Mouse (Mus musculus): ENCODE measurements around the gene Adarb2.
"Not testable (repeated sequence)": the region's sequence is repeated elsewhere in the genome, so short reads cannot be mapped to it uniquely, and the experiment has no call there.

The Adarb2 gene

DNA sequence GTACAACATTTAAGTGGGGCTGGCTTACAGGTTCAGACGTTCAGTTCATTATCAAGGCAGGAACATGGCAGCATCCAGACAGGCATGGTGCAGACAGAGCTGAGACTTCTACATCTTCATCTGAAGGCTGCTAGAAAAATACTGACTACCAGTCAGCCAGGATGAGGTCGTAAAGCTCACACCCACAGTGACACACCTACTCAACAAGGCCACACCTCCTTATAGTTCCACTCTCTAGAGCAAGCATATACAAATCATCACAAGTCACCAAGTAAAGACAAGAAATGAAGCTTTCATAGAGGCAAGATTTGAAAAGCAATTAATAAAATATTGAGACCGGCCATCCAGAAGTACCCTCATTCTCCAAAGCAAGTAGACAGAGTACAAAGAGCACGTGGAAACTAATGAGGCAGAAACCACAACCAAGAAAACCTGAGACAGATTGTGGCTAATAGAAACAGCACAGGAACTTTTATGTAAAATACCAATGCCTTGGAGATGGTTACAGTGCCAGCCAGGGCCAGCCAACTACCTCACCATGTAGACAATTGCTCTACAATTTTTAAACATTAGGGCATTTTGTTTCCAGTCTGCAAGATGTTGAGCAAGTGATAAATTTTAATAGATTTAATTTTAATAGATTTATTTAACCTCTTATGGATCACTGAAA, 394.4 kb downstream of the Adarb2 start:
- DNase-seq = no peak

DNA sequence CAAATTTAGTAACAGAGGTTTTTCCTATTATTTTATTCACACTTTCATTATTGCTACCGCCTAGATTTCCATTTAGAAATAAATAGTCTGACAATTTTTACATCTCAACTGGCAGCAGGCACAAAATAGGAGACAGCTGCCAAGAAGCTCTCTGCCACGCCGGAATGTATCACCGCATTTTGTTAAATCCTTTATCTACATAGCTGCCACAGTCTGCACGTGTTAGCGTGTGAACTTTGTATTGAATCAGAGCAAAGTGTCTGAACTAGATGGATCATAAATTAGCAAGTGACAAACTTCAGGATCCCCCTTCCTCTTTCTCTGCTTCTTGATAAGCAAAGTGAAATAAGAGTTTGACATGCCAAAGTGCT, 395.0 kb downstream of the Adarb2 start:
- no peak for DNase-seq

DNA sequence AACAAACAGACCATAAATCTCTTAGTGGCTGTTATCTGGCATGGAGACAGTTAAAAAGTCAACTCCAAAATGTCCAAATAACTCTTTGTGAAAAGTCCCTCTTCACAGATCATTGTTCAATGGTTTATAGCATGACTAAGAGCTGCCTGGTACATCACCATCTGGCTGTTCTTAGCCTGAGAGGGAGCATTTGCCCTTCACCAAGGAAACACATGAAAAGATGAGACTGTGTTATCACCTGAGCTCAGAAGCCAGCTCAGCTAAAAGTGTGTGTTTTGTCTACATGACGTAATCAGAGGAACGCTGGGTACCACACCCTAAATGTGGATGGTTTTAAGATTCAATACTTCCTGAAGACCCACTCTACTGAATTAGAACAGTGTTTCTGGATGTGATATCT, 403.0 kb downstream of the Adarb2 start:
- DNase-seq = no peak

DNA sequence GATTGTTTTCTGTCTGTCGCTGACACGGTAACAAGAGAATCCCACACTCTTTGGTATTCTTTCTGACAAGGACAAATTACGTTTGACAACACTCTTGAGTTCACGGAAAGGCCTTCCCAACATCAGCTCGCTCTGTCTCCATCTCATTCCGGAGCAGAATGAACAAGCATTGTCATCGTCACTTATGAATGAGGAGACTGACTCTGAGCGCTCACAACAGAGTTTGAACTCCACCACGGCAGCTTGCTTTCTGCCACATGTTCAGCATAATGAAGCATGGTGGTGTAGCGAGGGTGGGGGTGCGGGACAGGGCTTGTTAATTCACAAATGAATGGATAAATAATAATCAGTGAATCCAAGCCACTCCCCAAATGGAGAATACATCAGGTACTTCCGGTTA, 405.4 kb downstream of the Adarb2 start:
- DNase-seq = no peak

DNA sequence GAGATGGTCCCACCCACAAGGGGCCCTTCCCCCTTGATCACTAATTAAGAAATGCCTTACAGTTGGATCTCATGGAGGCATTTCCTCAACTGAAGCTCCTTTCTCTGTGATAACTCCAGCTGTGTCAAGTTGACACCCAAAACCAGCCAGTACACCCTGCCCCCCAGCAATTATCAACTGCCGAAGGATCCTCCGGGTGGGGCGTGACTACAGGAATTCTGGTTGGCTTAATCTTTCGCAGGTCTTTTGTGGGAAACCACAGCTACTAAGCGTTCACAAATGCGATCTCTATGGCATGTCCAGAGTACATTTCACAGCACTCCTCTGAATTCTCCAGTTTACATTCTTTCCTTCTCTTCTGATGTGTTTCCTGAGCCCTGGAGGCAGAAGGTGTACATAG, 406.3 kb downstream of the Adarb2 start:
- not testable (repeated sequence) for DNase-seq

DNA sequence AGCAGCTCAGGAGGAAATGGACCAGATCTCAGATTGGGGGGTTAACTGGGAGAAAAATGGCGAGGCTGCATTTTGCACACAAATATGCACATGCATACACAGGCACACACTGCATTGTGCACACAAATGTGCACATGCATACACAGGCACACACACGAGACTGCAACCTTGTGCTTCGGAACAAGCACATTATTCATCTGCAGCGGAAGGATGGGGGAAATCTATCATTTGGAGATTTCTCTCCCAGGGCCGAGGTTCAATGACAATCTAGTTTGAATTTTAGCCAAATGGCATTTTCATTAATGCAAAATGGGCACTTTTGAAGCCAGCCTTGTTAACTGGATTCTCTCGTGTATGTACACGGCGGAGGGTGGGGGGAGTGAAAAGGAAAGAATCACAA, 408.3 kb downstream of the Adarb2 start:
- no peak for DNase-seq

DNA sequence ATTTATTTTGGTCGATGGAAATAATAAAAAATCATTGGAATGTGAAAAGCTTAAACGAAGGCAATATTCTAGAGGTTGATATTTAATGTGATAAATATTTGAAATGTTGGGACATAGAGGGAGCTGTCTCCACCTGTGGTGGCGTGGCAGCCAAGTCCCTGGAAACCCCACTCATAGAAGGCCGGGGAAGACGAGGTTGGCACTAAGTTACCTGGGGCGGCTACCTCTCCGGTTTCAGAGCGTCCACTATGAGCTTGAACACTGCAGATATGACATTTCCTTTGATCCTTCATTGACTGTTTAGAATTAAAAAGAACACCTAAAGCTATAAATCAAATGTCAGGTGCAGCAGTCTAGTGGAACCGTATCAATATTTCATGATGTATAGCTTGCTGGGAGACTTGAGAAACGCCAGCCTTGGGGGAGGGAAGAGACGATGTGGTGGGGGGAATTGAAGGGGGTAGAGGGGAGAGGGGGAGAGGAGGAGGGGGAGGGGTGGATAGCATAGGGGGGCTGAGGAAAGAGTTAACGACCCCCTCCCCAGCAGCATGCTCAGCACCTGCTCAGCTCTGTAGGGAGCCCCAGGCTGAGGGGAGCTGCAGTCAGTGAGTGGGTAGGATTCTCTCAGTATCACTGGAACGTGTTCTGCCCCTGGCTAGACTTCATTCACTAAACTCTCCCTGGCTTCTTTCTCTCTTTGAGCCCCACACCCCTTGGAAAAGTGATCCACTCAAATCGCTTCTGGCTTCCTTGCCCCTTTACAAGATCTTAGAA, 410.1 kb downstream of the Adarb2 start:
- DNase-seq = no peak

DNA sequence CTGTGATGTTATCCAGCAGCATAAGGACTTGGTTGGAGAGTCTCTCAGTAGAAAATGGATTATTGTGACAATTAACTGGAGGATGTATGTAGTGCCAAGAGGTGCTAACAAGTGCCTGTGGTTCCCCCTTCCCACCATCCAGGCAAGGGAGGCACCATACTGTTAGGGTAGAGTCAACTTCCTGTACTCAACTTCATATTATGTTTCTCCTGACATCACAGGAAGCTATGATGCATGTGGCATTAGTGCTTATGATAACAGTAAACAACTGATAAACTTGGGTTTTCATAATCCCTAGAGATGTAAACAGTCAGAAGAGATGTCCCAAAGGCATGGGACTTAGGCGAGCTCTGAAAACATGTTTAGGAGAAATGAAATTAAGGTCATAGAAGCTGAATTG, 414.0 kb downstream of the Adarb2 start:
- no peak for DNase-seq

DNA sequence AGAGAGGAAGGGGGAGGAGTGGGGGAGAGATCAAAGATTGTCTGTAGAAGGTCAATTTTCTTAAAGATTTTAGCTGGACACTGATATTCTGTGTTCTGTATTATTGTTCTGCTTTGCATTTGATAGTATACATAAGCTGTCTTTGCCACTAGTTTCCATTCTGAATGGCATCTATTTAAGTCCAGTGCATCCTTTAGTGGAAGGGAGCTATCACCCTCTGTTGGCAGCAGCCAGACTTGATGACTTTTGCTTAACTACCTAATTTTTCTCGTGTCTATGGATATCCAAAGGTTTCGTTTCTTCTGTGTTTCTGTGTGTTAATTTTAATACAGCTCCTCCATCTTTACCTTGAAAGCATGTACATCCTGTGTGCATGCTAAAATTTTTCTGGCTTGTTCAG, 419.6 kb downstream of the Adarb2 start:
- no peak for DNase-seq

DNA sequence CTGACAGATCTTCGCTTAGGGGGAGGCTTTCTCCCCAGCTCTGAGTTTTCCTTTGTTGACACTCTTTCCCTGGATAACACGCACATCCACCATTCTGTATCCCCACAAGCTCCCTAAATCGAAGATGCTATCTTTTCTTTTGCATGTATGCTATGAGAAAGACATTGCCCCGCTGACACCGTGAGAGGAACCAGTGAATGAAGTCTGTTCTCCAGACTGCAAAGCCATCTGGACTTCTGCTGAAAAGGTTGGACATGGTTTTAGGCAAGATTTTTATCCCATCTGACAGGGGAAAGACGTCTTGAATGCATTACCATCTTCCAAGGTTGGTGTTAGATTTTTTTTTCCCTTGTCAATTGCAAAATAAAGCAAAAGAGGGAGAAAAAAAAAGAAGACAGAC, 426.9 kb downstream of the Adarb2 start:
- DNase-seq = no peak

DNA sequence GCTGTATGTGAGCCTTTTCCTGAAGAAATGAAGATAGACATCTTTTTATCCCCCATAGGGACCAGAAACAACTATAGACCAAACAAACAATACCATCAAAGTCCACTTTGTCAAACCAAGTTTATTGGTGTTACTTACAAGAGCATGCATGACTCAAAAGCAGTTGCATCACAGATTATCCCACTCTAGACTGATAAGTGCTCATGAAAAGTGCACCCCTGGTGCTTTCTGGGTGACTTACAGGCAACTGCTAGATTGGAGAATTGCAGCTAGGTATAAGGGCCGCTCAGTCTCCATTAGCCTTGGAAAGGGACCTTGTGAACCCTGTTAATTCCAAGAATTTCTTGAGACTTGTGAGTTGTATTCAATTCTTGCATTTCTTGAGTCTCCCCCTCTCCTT, 429.0 kb downstream of the Adarb2 start:
- DNase-seq = no peak

DNA sequence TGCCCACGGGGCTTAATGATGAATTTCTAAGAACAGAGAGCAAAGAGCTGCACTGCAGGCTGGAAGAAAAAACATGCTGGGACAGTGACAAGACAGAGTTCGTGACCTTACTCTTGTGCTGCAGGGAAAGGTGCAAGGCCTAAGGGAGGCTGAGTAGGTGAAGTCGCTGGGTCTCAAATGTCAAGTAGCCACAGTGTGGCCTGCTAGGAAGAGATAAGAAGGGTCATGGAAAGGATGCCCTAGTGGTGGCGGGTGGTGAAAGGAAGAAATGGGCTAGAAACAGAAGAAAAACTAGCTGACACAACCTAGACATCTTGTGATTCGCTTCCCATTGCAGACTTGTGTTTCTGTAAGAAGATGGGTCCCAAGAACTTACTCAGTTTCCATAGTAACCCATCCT, 429.4 kb downstream of the Adarb2 start:
- DNase-seq = no peak

DNA sequence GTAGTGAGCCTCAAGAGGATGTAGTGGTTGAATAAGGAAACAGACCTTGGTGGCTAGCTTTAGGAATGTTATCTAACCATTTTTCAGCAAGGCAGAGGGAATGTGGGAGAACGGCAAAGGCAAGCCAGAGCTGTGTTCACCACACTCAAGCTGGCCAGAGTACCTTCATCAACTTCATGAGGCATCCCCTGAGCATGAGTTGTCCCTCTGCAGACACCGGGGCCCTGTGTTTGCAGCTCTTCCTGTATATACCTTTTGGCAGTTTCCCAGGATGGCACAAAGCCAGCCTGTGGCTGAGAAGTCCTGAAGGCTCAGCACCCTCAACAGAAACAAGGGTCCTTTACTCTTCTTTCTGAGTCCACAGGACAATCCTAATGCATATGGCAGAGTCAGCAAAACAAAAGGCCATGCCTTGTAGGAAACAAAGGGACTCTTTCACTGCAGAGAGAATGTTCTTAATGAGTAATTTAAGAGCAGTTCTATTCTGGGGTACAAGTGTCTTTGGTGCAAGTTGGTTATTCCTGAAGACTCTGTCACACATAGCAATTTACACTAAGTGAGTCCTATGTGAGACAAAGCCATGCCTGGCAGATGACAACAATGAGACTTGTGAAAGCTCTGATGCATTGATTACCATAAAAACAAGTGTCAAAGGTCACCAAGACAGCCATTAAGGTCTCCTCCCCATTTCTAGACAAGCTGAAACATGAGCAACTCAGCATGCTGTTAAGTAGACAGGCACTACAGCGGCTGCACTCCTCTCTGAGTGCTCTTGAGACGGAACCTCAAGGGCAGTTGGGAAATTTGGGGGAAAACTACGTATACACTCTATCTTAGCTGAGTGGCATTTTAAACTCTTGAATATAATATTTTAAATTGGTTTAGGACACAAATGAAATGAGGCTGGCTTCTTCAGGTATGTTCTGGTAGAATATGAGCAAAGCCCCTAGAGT, 431.0 kb downstream of the Adarb2 start:
- DNase-seq = no peak

DNA sequence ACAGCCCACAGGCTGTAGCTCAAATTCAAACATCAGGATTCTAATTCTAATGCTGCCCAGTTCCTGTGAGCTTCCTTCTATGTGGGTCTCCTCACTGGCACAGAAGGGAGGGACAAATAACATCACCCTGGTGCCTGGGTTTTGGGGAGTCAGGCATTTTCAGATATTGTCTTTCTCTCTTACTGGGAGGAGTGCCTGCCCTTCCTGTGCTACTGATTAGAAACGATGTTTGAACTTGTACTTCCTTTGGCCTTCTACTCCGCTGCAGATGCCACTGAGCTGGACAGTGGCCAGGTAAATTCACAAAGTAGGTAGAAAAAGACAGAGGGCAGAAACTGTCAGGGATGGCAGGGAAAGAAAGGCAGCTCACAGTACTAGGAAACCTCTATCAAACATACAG, 439.4 kb downstream of the Adarb2 start:
- DNase-seq = no peak

DNA sequence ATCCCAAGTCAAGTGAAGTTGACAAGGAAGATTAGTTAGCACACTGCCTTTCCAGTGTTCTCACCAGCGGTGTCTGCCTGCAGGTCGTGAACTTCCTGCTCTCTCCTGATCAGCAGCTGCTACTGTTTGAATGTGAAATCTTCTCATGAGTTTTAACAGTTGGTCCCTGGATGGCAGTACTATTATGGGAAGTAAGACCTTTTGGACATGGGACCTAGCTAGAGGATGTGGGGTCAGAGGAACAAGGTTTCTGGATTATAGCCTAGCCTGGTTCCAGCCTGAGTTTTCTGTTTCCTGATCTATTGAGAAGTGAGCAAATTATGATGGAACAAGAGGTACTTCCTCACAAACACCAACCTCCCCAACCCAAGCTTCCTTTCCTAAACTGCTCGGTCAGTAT, 441.3 kb downstream of the Adarb2 start:
- no peak for DNase-seq

DNA sequence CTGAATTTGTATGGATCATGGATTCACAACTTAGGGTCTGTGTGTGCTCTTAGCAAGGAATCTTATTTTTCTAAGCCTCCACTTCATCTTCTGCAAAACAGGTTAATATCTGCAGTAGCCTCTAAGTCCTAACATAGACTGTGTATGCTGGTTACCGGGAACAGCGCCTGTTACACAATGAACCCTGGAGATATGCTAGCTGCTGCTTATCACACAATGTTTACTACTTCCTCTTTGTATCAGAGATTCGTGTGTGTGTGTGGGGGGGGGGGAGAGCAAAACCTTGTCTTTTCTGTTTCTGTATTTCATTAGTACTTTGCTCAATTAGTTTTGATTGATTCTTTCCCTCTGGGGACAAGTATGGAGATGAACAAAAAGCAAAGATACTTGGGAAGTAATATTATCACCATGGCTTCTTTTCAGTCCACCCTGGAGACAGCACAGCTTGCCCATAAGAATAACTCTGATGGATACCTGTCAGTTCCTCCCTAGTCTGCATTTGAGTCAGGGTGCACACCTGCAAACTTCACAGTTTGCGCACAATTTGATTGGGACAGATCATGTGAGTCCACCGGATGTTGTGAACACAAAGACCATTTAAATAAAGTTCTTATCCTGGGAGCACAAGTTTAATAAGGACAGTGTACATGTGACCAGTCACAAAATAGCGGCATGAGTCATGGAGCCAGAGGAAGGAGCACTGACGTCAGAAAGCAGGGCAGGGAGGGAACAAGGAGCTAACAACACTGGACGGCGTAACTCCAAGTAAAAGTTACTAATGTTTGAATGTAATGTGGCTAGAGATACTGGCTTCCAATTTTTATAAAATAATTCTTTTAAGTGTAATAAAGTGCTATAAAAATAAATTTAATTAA, 442.4 kb downstream of the Adarb2 start:
- no peak for DNase-seq

DNA sequence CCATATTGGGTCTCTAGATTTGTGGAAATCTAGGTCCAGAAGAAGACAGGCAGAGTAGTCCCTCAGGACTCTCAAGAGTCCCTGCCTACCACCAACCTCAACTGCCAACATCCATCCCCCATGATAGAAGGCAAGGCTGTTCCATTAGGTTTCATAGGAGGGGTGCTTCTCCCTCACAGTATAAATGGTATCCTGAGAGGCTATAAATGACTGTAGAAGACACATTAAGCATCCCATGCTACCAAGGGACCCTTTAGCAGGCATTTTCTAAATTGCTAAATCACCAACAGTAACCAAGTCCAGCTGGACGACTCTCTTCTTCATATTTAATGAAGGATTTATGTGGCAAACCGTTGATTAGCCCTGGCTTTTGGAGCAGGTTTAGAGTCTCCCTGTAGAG, 446.6 kb downstream of the Adarb2 start:
- no peak for DNase-seq

DNA sequence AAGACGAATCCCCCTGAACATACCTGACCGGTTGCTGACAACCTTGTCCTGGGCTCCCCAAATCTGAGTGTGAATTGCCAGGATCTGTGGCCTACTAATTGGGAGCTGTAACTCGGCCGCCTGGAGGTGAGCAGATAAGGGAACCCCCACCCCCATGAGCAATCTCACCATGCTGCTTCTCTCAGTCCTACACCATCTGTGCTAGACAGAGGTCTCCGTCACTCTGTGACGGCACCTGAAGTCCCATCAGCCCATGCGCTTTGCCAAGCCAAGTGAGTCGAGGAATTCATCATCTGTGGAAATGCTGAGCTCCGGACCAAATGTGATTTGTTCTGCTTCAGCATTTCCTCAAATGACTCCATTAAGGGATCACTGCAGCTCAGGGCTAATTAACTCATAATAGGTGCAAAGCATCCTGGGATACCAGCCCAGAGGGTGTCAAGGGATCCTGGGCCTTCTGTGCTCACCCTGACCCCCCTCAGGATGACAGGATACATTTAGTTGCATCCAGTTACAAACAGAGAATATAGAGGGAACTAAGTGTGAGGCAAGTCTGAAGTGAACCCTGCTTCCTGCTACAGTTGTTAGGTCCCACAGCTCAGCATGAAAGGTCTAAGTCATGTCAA, 462.1 kb downstream of the Adarb2 start:
- DNase-seq = no peak

DNA sequence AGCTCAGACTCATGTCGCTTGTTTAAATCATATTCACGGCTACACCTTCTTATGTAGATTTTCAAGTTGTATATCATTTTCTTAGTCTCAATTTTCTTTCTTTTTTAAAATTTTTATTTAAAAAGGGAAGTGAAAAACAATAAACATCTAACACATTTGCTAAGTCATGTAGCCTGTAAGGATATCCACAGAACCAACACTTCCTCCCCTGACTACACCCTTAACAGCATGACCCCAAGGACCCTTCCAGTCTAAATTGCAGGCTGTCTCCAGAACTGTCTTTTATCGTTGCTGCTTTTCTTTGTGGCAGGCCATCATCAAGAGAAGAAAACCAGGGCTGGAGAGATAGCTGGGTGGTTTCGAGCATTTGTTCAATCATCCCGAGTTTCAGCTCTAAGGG, 474.5 kb downstream of the Adarb2 start:
- no peak for DNase-seq

DNA sequence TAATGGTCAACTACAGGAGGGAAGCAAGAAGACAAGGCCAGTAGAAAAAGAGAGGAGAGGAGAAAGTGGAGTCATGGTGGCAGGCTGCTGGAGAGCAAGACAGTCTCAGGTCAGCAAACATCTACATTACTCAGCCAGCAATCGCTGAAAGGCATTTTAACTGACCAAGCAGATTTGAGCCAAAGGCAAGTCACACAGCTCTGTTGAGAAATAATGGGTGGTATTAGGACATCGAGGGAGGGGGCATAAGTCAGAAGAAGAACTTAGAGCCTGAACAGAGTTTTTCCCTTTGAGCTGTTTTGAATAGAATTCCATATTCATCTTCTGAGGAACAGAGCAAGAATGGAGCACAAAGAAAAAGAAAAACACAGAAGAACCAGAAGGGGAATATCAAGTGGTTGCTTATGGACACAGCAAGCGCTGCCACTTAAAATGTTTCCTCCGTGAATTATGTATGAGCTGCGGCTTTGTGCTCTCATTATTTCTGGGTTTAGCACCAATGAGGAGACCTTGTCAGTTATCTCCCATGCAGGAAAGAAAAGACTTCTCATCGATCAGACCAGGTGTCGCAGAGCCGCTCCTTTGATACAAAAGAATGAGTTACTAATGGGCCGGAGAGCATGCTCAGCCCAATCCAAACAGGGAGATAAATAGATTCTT, 477.9 kb downstream of the Adarb2 start:
- DNase-seq = no peak

DNA sequence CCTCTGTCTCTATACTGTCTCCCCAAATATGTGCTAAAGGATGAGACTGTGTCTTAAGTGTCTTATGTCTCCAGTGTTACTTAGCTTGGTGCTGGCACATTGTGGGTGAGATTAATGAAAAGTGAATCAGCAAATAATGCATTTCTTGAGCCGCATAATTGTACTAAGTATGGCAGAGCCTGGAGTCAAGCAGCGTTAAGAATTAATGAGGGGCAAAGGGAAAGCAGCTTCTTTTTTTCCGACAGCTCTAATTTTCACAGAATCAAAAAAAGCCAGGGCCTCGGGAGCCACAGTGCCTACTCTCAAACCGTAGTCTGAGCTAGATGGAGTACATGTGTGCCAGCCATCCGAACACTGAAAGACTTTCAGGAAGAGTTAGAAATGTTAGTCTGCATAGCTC, 488.8 kb downstream of the Adarb2 start:
- no peak for DNase-seq

DNA sequence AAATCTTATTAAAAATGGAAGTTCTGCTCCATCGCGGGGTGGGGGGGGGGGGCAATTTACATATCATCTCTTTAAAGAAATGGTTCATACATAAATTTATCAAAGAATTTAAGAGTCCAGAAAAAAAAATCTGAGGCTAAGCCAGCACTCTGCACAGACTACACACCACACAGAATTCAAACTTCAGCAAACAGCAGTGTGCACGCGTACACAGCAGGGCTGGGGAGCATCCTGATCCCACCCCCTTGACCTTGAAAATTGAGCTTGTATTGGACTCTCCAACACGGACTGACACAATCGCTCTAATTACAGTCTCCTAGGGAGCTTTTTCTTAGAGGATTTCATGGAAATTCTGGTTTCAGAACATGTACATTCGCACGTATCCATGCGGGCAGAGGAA, 490.1 kb downstream of the Adarb2 start:
- no peak for DNase-seq
